Mouse (Mus musculus): ENCODE measurements around the gene E030018B13Rik.

DNA sequence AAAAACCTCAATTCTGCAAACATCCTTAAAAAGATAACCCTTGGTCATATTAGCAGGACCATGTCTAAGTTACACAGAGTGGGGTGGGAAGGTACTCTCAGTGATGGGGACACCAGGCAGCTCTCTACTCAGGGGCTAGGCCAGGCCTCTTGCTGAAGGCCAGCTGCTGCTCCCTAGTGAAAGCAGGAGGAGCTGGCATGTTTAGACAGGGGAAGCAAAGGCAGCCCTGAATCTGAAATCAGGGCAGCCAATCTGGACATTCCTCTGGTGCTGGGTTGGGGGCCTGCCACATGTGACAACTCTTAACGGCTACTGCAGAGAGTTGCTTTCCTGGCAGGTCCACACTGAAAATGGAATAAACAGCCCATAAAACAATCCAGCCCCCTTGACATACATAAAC, 7.5 kb downstream of the E030018B13Rik start:
- TF ChIP-seq POLR2A (IDR thresholded peaks at IDR 0.05; ENCODE audit: low read depth, low read length) (no peak), CTCF (IDR thresholded peaks at IDR 0.05; ENCODE audit: extremely low read depth, insufficient read length, insufficient replicate concordance, low read depth, low read length) (no peak)
